ENCODE assay signal across 24 mouse cellular contexts in the genomic region with DNA sequence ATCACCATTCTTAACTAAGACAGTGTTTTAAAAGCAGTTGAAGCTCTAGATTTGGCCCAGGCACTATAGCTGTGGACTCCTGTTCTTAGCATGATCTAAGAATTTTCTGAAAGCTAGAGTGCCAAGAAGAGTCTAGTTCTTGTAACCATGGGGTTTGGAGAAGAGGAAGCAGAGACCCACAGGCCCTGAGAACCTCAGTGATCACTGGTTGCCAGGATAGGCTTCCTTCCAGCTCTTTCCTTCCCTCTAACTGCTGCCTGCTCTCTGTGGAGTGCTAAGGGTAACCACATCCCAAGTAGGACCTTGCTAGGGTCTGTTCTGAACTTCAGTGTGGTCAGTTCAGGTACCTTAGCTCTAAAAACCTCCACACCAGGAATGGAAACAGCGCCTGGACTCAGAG.
DNase-seq lines count a peak whose midpoint lies in the region; ATAC-seq lines count a peak whose summit lies in the region.
"Had no signal": no experiment of that assay in that cellular context is flagged by ENCODE, and none has a peak within 500 bp of the region (broad histone marks: within the 10 kb centered on the region; RNA-seq: fewer than 3 reads in every experiment).

No protein-coding gene starts in this region.

- no peaks in the 10 kb centered on the region for H3K27me3 ChIP-seq in forebrain, embryonic 15.5 days
- H3K27me3 ChIP-seq: embryonic facial prominence, embryonic 13.5 days; embryonic facial prominence, embryonic 15.5 days; forebrain, embryonic 12.5 days had no signal

- H3K4me3 ChIP-seq in forebrain, embryonic 15.5 days, result no peak overlapping the region
- H3K4me3 ChIP-seq: embryonic facial prominence, embryonic 13.5 days; embryonic facial prominence, embryonic 15.5 days; erythroblast, embryonic 14.5 days; forebrain, embryonic 10.5 days; forebrain, embryonic 12.5 days had no signal

- WGBS in forebrain, embryonic 15.5 days, result 97% methylated on average over 1 of the region's 1 CpGs

- no peaks in the 10 kb centered on the region for H3K4me1 ChIP-seq in forebrain, embryonic 15.5 days
- H3K4me1 ChIP-seq: embryonic facial prominence, embryonic 13.5 days; embryonic facial prominence, embryonic 15.5 days; forebrain, embryonic 10.5 days; forebrain, embryonic 12.5 days had no signal

- H3K4me2 ChIP-seq in forebrain, embryonic 15.5 days (replicated peaks), result no peak overlapping the region
- H3K4me2 ChIP-seq: embryonic facial prominence, embryonic 13.5 days; embryonic facial prominence, embryonic 15.5 days; forebrain, embryonic 12.5 days had no signal

- ATAC-seq in common myeloid progenitor, adult 5-6 weeks (replicated peaks; ENCODE audit: low read depth, poor library complexity, severe bottlenecking), result peak; percentile 54; the same call in 1 of the 2 replicates
- peak; percentile 65 to 68 for ATAC-seq in hematopoietic stem cell, adult 5-6 weeks (replicated peaks in 1 of 2; ENCODE audit: insufficient read depth in 1 of 2, low FRiP score in 2 of 2, low TSS enrichment in 1 of 2, low read depth in 1 of 2, poor library complexity in 2 of 2, severe bottlenecking in 2 of 2)
- peak; percentile 37 for ATAC-seq in megakaryocyte progenitor cell, adult 5-6 weeks (replicated peaks; ENCODE audit: poor library complexity)
- no peak for ATAC-seq in inflammation-experienced regulatory T-cells, adult 6 months
- ATAC-seq in forebrain, embryonic 15.5 days (replicated peaks), result no peak
- ATAC-seq: forebrain, embryonic 14.5 days; forebrain, postnatal 0 days had no signal

- H3K9ac ChIP-seq in forebrain, embryonic 15.5 days (replicated peaks), result no peak overlapping the region
- H3K9ac ChIP-seq: embryonic facial prominence, embryonic 13.5 days; embryonic facial prominence, embryonic 15.5 days; forebrain, embryonic 12.5 days; forebrain, postnatal 0 days had no signal

- H3K27ac ChIP-seq in forebrain, embryonic 15.5 days (replicated peaks), result no peak overlapping the region
- H3K27ac ChIP-seq: embryonic facial prominence, embryonic 13.5 days; embryonic facial prominence, embryonic 15.5 days; forebrain, embryonic 10.5 days; forebrain, embryonic 12.5 days had no signal

- no peaks in the 10 kb centered on the region for H3K9me3 ChIP-seq in forebrain, embryonic 15.5 days
- H3K9me3 ChIP-seq: embryonic facial prominence, embryonic 13.5 days; embryonic facial prominence, embryonic 15.5 days; forebrain, embryonic 10.5 days; forebrain, embryonic 12.5 days had no signal

- no peaks in the 10 kb centered on the region for H3K36me3 ChIP-seq in forebrain, embryonic 15.5 days
- H3K36me3 ChIP-seq: embryonic facial prominence, embryonic 13.5 days; embryonic facial prominence, embryonic 15.5 days; forebrain, embryonic 10.5 days; forebrain, embryonic 12.5 days had no signal

- DNase-seq in layer of hippocampus, adult 9-11 months, result peak; percentile 45
- no peak for DNase-seq in layer of hippocampus, adult 8-10 months (ENCODE audit: low spot score in 2 of 2)
- DNase-seq in kidney, adult 18-20 months, result no peak
- DNase-seq: adrenal gland, adult 2 months; adrenal gland, postnatal 10 days; adrenal gland, postnatal 36 days; cerebellum, adult 11 months; cerebellum, adult 2 months; cerebellum, adult 9-10 months; cerebellum, postnatal 10 days; cerebellum, postnatal 25 days; embryo, embryonic 11 days; forebrain, postnatal 0 days had no signal

Comparison
In these comparisons a context has a peak if more than half of its experiments do, and no peak if none do; other contexts are left out.
1. ATAC-seq: peak in common myeloid progenitor, adult 5-6 weeks (single experiment), hematopoietic stem cell, adult 5-6 weeks (2 of 2) and megakaryocyte progenitor cell, adult 5-6 weeks (single experiment); none in inflammation-experienced regulatory T-cells, adult 6 months (single experiment) and forebrain, embryonic 15.5 days (single experiment).